Mouse (Mus musculus) ovary, postnatal 36 days (tissue): ENCODE results near the gene Methig1.
"Not testable (repeated sequence)": the region's sequence is repeated elsewhere in the genome, so short reads cannot be mapped to it uniquely, and the experiment has no call there.

Experiments used
- DNase-seq: peaks from one replicate; pipeline ENCODE4 v3.0.0; 2022; ENCODE audit warnings: low spot score, mixed read lengths

Gene Methig1

DNA sequence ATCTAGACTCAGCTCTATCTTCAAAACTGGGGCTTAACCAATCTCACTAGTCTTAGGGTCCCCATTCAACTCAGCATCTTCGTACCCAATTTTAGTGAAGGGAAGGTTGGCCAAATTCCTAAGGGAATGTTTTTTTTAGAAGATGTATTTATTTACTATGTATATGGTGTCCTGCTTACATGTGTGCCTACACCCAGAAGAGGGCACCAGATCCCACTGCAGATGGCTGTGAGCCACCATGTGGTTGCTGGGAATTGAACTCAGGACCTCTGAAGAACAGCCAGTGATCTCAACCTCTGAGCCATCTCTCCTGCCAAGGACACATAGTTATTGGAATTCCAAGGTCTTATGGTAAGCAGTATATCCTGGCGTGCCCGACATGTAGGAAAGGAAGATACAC, 42.6 kb downstream of the Methig1 start:
- no peak for DNase-seq

- no peak for DNase-seq
Measured at GRCm38 (mm10) chr15:100400592-100401250, 47.8 kb downstream of the Methig1 start.

DNA sequence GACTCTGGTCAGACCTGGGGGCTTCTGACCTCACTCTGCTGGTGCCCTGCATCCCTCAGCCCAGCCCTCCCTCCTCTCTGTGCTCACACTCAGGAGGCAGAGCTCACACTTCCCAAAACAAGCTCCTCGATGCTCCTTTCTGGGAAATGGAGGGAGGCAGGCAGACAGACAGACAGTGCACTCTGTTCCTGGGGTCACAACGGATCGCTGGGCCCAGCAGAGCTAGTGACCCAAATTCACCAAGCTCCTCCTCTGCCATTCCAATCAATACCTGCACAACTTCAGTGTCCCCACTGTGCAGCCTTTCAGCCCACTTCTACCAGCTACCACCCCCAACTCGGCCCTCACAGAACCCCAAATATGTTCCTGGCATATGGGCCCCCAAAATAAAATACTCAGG, 48.9 kb downstream of the Methig1 start:
- no peak for DNase-seq

- DNase-seq, result no peak
Measured at GRCm38 (mm10) chr15:100402347-100402746, 49.4 kb downstream of the Methig1 start.

DNA sequence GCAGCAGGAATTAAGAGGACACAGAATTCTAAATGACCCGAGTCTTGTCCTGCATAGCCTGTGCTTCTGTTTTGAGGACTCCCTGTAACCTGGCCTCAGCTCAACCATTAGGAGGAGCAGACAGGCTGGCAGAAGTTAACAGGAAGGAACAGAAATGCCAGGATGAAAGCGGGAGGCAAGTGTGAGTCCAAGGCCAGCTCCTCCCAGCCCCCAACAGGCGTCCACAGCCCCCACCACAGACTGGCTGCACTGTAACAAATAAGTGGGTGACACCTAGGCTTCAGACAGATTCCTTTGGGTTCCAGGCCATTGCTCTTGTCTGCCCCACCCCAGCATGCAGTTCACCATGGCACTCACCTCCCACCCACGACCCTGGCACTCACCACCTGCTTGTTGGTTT, 49.8 kb downstream of the Methig1 start:
- DNase-seq, result no peak

DNA sequence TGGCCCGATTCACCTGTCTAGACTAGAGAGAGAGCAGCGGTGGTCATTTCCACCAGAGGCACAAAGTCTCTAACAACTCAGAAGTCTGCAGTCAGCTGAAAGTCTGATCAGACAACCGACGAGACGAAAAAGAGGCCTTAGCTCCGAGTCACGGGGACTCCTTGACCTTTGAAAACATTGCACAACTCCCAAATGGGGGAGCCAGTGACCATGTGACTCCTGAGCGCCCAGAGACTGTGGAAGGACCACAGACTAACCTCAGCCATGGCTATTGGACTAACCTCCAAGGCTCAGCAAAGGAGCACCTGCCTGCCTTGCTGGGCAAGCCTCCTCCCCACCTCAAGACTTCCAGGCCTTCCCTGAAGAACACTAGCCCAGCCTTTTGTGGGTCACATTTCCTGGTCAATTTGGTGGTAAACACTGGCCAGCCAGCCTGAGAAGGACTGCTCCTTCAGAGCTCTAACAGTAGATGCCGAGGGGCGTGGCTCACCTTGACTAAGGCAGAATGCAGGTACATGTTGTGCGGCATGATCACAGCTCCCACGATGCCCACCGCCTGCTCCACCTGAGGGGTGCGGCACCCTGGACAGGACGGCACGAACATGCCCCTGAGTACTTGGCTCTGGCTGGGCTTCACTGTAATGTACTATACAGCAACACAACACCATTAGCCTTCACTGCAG, 50.5 kb downstream of the Methig1 start:
- DNase-seq, result no peak

DNA sequence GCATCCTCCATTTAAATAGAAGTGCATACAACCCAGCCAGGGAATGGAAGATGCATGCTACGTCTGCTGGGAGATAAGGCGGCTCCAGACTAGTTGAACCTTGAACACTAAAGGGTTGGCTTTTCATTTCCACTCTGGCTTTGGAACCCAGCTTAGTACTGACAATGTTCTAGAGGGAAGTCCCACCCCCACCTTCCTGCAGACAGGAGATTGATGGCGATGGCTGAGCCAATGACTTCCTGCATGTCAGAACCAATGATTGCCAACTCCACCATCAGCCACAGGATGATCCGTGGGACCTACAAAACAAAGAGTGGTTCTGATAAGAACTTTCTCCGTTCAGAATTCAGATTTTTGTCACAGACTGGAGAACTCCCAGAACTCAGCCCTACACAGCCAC, 53.1 kb downstream of the Methig1 start:
- no peak for DNase-seq

DNA sequence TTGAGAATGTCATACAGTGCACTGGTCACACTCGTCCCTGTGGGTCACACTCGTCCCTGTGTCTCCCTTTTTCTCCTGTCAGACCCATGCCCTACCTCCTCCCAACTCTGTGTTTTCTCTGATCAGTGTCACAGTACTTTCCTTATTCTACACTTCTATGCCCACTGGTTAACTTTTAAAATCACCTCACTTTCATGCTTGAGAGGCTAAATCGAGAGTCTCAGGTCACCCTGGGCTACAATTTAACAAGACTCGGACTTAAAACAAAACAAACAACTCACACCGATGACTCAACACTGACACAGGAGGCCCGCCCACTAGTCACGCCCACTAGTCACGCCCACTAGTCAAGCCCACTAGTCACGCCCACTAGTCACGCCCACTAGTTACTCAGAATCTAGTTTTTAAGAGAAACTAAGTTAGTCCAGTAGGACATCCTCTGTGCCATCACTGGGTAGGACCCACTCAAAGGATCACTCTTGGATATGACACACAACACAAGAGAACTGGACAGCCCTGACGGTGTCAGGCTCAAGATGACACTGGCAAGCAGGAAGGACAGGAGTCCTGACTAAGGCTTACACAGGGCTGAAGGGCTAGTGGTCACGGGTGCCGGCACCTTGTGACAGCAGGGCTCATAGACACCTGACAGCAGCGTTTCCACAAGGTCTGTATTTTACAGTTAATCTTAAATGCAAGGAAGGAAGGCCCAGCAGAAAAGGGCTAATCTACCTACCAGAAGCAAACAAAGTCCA, 58.1 kb downstream of the Methig1 start:
- no peak for DNase-seq

DNA sequence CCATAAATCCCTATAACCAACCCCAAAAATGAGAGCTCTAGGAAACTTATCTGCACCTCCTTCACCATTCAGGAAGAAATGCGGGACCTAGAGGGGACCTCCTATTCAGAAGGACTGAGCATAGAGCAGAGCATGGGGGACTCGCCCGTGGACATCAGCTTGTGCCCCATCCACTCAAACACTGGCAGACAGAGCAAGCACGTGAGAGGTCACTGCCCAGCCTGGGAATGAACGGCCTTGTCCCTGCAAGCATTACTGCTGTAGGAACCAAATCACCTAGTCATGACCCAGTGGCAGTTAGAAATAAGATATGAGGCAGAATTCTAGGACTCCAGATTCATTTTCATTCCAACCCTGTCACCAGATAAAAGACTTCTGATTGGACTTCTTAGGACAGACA, 58.8 kb downstream of the Methig1 start:
- no peak for DNase-seq

GRCm38 (mm10) chr15:100413306-100413705, 60.4 kb downstream of the Methig1 start:
- no peak for DNase-seq

GRCm38 (mm10) chr15:100414011-100414410, 61.1 kb downstream of the Methig1 start:
- no peak for DNase-seq

- DNase-seq, result no peak
Measured at GRCm38 (mm10) chr15:100414942-100415341, 62.0 kb downstream of the Methig1 start.

- DNase-seq, result peak; percentile 29
Measured at GRCm38 (mm10) chr15:100415684-100416083, 62.7 kb downstream of the Methig1 start.

DNA sequence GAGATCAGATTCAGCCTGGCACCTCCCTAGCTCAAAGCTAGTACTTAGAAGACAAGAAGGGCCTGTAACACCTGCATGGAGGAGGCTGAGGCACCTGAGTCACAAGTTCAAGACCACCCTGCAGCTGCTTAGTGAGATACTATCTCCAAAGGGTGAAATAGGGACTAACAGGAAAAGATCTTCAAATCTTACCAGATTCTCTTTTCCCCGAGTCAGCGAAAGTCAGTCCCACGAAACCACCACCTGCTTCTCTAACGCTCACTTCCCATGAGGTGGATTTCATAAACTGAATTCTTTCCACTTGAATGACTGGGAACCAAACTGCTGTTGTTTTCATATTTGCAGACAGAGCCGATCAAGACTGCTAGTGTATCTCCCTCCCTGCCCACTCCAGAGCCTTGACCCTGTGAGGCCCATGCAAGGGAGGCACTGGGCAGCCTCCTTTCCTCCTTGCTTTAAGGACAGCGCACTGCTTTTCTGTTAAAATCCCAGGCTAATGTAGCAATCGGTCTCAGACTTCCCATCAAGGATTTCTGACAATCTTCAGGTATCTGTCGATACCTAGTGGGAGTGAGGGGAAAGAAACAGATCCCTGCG, 65.0 kb downstream of the Methig1 start:
- DNase-seq, result no peak

- DNase-seq, result no peak
Measured at GRCm38 (mm10) chr15:100419311-100419710, 66.4 kb downstream of the Methig1 start.

GRCm38 (mm10) chr15:100419901-100420745, 67.2 kb downstream of the Methig1 start:
- DNase-seq, result no peak

DNA sequence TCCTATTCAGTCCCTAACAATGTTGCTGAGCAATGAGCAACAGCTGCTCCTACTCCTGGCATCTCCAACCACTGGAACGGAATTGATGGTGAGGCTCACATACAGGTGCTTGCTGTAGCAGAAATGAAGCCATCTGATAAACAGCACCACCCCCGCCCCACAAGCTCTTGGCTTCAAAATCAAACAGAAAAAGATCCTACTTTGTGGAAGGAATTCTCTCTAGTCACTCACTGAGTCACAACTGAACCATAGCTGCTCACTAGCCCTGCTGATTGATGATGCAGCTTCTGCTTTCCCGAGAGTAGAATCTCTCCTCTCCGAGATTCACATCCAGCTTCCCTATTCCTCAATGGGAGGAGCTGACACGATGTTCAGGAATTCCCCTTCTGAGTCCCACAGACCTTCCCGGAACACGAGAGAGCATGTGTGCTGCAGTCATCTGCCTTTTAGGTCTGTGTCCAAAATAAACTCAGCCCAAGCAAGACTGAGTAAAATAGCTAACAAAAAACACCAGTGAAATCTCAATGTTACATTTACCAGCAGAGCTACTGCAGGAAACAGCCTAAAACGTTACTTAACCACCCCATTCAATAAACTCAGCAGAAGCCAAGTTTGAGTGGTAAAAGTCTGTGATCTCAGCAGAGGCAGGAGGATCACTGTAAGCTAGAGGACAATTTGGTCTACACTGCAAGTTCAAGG, 68.3 kb downstream of the Methig1 start:
- DNase-seq, result no peak

DNA sequence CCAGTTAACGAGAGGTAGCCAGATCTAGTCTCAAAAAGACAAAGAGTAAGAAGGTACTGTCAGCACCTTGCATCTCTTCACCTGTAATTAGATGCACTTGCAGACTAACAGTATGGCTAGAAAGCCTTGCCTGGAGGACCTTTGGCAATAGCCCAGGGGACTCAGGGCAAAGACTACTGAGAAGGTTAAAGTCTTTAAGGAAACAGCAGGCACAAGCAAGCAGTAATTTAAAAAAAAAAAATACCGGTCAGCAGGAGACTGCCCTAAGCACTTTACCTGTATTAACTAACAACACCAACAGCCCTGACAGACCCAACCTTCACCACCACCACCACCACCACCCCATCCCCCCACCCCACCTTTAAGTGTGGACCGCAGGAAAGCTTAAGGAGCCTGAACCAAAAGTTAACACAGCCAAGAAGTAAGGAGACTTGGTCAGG, 68.8 kb downstream of the Methig1 start, which contains the start of gene Gm5475:
Gm5475 (plus strand) TSS at position 390 of the 440 bp plus-strand sequence.
- DNase-seq, result not testable (repeated sequence)

DNA sequence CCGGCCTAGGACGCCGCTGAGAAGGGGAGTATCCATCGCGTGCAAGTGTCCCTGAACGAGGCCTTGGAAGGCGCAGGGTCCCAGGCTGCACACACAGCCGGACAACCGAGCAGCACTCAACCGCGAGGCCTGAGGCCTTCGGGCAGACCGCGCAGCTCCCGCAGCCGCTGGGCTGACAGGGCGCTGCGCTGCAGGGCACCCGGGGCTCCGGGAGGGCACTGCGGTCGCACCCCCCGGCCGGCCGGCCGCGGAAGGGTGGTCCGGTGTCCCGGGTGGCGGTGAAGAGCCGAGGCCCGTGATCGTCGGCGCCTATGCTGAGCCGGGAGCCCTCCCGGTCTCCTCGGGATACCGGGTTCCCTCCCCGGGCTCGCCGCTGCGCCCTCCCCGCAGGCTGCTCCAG, 69.5 kb downstream of the Methig1 start:
- DNase-seq, result no peak

- DNase-seq, result peak; percentile 97
Measured at GRCm38 (mm10) chr15:100422899-100423860, 70.2 kb downstream of the Methig1 start.
